Mouse (Mus musculus) testis, adult 2 months (tissue): ENCODE results near the gene Psat1.

Experiments used
- CTCF ChIP-seq: fragments of 200-500 bp; IDR thresholded peaks from 2 replicates; pipeline ENCODE4 v1.5.1; 2012; ENCODE audit warnings: low read depth, mild to moderate bottlenecking, inconsistent platforms, low read length, moderate library complexity; ENCODE audit not compliant: control insufficient read depth, insufficient read depth, insufficient replicate concordance
- POLR2A ChIP-seq: fragments of 200-500 bp; IDR thresholded peaks from 2 replicates; pipeline ENCODE4 v1.6.1; 2012; ENCODE audit warnings: low read depth, mild to moderate bottlenecking, inconsistent platforms, low read length, moderate library complexity; ENCODE audit not compliant: control insufficient read depth

GRCm38 (mm10) chr19:15925719-15926045 is 21.5 kb downstream of the Psat1 start:
- TF ChIP-seq CTCF (no peak), POLR2A (no peak)
